Mouse (Mus musculus): ENCODE measurements around the gene Tmem217.

DNA sequence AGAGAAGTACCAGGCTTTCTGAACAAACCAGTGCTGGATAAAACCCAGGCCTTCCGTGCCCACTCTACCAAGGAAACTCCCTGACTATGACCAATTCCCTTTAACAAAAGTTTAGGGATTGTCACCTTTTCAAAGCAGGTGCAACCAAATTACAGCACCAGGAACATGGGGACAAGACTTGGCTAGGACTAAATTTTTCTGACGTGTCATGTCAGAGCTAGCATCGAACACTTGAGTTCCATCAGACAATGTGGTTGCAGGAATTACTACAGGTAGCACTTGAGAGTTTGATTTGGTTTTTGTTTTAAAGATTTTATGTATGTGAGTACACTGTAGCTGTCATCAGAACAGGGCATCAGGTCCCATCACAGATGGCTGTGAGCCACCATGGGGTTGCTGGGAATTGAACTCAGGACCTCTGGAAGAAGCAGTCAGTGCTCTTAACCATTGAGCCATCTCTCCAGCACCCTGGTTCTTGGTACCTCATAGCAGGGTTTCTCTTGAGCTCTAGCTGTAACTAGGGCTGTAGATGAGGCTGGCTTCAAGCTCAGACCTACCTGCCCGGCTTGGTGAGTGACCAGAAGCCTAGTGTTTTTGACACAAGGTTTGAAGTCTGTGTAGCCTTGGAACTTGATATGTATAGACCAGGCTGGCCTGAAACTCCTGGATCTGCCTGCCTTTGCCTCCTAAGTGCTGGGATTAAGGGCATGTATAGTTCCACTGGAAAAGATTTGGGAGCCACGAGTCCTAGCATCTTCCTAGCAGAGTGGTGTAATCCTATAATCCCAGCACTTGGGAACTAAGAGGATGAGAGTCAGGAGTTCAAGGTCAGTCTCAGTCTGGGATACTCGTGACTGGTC is 55.7 kb downstream of the Tmem217 start:
- TF ChIP-seq CTCF (IDR thresholded peaks at IDR 0.05; ENCODE audit: low read depth) = no peak
- TF ChIP-seq EP300 (IDR thresholded peaks at IDR 0.05; ENCODE audit: low read depth) = no peak

Measured in heart, postnatal 0 days (tissue).